Mouse (Mus musculus): ENCODE measurements at regions not wholly inside any gene's neighbourhood (a gene's known extent, or its start where the extent isn't known, plus 50 kb on each side); places are given as distances from the start of the nearest gene placed in this dataset.

DNA sequence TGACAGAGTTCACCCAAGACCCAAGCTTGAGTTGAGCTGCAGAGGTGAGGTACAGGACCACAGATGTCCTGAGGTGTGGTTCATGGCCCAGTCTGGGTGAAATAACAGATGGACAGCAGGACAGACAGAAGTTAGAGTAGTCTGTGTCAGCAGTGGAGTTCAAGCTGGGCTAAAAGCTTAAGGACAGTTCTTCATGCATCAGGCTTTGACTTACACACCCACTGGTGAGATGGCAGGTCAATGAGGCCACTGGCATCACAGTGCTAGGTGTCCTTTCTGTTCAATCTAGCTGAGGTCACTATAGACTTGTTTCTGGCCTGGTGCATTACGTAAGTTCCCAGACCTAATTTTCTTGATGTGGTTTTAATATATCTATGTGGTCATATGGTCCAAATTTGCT is 238.9 kb upstream of the Dab2 start:
- no peak overlapping the region for H3K27ac ChIP-seq (ENCODE audit: low read depth, low read length)
- H3K27me3 ChIP-seq (replicated peaks; ENCODE audit: control insufficient read depth, insufficient read depth, low read length) = no peaks in the 10 kb centered on the region
- DNase-seq (ENCODE audit: low spot score) (no peak), ATAC-seq (no peak)
- no peak overlapping the region for H3K9ac ChIP-seq (ENCODE audit: low read length)
- H3K9me3 ChIP-seq (replicated peaks; ENCODE audit: control insufficient read depth, low read length) = no peaks in the 10 kb centered on the region
- no peaks in the 10 kb centered on the region for H3K36me3 ChIP-seq (ENCODE audit: control insufficient read depth, insufficient read depth, low read length)
- no peaks in the 10 kb centered on the region for H3K4me1 ChIP-seq (ENCODE audit: control insufficient read depth, insufficient read depth, low read length)
- H3K4me2 ChIP-seq (ENCODE audit: low read length) = no peak overlapping the region
- H3K4me3 ChIP-seq (ENCODE audit: low read depth, low read length) = no peak overlapping the region
- WGBS = 97% methylated on average over 1 of the region's 1 CpGs

GRCm38 (mm10) chr15:6065100-6065499 is 234.5 kb upstream of the Dab2 start:
- no peaks in the 10 kb centered on the region for H3K27me3 ChIP-seq (replicated peaks; ENCODE audit: control insufficient read depth, insufficient read depth, low read length)
- no peak for DNase-seq (ENCODE audit: low spot score)
- WGBS = 93% methylated on average over 3 of the region's 3 CpGs
- H3K4me1 ChIP-seq (ENCODE audit: control insufficient read depth, insufficient read depth, low read length) = no peaks in the 10 kb centered on the region
- no peak overlapping the region for H3K27ac ChIP-seq (ENCODE audit: low read depth, low read length)
- no peak for ATAC-seq
- no peak overlapping the region for H3K4me3 ChIP-seq (ENCODE audit: low read depth, low read length)
- no peak overlapping the region for H3K9ac ChIP-seq (ENCODE audit: low read length)
- no peak overlapping the region for H3K4me2 ChIP-seq (ENCODE audit: low read length)
- H3K36me3 ChIP-seq (ENCODE audit: control insufficient read depth, insufficient read depth, low read length) = no peaks in the 10 kb centered on the region
- H3K9me3 ChIP-seq (replicated peaks; ENCODE audit: control insufficient read depth, low read length) = no peaks in the 10 kb centered on the region

- ATAC-seq (no peak), DNase-seq (ENCODE audit: low spot score) (no peak)
- Histone ChIP-seq H3K4me1 (ENCODE audit: control insufficient read depth, insufficient read depth, low read length) (no peaks in the 10 kb centered on the region), H3K4me2 (ENCODE audit: low read length) (no peak overlapping the region), H3K9ac (ENCODE audit: low read length) (no peak overlapping the region), H3K4me3 (ENCODE audit: low read depth, low read length) (no peak overlapping the region), H3K9me3 (replicated peaks; ENCODE audit: control insufficient read depth, low read length) (no peaks in the 10 kb centered on the region), H3K36me3 (ENCODE audit: control insufficient read depth, insufficient read depth, low read length) (no peaks in the 10 kb centered on the region), H3K27ac (ENCODE audit: low read depth, low read length) (no peak overlapping the region), H3K27me3 (replicated peaks; ENCODE audit: control insufficient read depth, insufficient read depth, low read length) (no peaks in the 10 kb centered on the region)
- WGBS = 87% methylated on average over 6 of the region's 6 CpGs
These were observed 232.2 kb upstream of the Dab2 start for GRCm38 (mm10) chr15:6067380-6067779.

GRCm38 (mm10) chr15:6068371-6068770 is 231.2 kb upstream of the Dab2 start:
- no peak overlapping the region for H3K27ac ChIP-seq (ENCODE audit: low read depth, low read length)
- no peak overlapping the region for H3K4me2 ChIP-seq (ENCODE audit: low read length)
- ATAC-seq (no peak), DNase-seq (ENCODE audit: low spot score) (no peak)
- no peaks in the 10 kb centered on the region for H3K9me3 ChIP-seq (replicated peaks; ENCODE audit: control insufficient read depth, low read length)
- H3K27me3 ChIP-seq (replicated peaks; ENCODE audit: control insufficient read depth, insufficient read depth, low read length) = no peaks in the 10 kb centered on the region
- H3K9ac ChIP-seq (ENCODE audit: low read length) = no peak overlapping the region
- 90% methylated on average over 8 of the region's 8 CpGs for WGBS
- no peak overlapping the region for H3K4me3 ChIP-seq (ENCODE audit: low read depth, low read length)
- H3K36me3 ChIP-seq (ENCODE audit: control insufficient read depth, insufficient read depth, low read length) = no peaks in the 10 kb centered on the region
- H3K4me1 ChIP-seq (ENCODE audit: control insufficient read depth, insufficient read depth, low read length) = no peaks in the 10 kb centered on the region

GRCm38 (mm10) chr15:6071873-6072272 is 227.7 kb upstream of the Dab2 start:
- Histone ChIP-seq H3K4me1 (ENCODE audit: control insufficient read depth, insufficient read depth, low read length) (no peaks in the 10 kb centered on the region), H3K27me3 (replicated peaks; ENCODE audit: control insufficient read depth, insufficient read depth, low read length) (no peaks in the 10 kb centered on the region), H3K27ac (ENCODE audit: low read depth, low read length) (no peak overlapping the region), H3K9ac (ENCODE audit: low read length) (no peak overlapping the region), H3K9me3 (replicated peaks; ENCODE audit: control insufficient read depth, low read length) (no peaks in the 10 kb centered on the region), H3K4me3 (ENCODE audit: low read depth, low read length) (no peak overlapping the region), H3K4me2 (ENCODE audit: low read length) (no peak overlapping the region), H3K36me3 (ENCODE audit: control insufficient read depth, insufficient read depth, low read length) (no peaks in the 10 kb centered on the region)
- ATAC-seq (no peak), DNase-seq (ENCODE audit: low spot score) (no peak)

GRCm38 (mm10) chr15:6072920-6073319 is 226.7 kb upstream of the Dab2 start:
- H3K9ac ChIP-seq (ENCODE audit: low read length) = no peak overlapping the region
- no peak for ATAC-seq
- no peaks in the 10 kb centered on the region for H3K4me1 ChIP-seq (ENCODE audit: control insufficient read depth, insufficient read depth, low read length)
- WGBS = 81% methylated on average over 3 of the region's 3 CpGs
- no peaks in the 10 kb centered on the region for H3K36me3 ChIP-seq (ENCODE audit: control insufficient read depth, insufficient read depth, low read length)
- H3K4me2 ChIP-seq (ENCODE audit: low read length) = no peak overlapping the region
- DNase-seq (ENCODE audit: low spot score) = no peak
- H3K4me3 ChIP-seq (ENCODE audit: low read depth, low read length) = no peak overlapping the region
- no peak overlapping the region for H3K27ac ChIP-seq (ENCODE audit: low read depth, low read length)
- no peaks in the 10 kb centered on the region for H3K27me3 ChIP-seq (replicated peaks; ENCODE audit: control insufficient read depth, insufficient read depth, low read length)
- H3K9me3 ChIP-seq (replicated peaks; ENCODE audit: control insufficient read depth, low read length) = no peaks in the 10 kb centered on the region

DNA sequence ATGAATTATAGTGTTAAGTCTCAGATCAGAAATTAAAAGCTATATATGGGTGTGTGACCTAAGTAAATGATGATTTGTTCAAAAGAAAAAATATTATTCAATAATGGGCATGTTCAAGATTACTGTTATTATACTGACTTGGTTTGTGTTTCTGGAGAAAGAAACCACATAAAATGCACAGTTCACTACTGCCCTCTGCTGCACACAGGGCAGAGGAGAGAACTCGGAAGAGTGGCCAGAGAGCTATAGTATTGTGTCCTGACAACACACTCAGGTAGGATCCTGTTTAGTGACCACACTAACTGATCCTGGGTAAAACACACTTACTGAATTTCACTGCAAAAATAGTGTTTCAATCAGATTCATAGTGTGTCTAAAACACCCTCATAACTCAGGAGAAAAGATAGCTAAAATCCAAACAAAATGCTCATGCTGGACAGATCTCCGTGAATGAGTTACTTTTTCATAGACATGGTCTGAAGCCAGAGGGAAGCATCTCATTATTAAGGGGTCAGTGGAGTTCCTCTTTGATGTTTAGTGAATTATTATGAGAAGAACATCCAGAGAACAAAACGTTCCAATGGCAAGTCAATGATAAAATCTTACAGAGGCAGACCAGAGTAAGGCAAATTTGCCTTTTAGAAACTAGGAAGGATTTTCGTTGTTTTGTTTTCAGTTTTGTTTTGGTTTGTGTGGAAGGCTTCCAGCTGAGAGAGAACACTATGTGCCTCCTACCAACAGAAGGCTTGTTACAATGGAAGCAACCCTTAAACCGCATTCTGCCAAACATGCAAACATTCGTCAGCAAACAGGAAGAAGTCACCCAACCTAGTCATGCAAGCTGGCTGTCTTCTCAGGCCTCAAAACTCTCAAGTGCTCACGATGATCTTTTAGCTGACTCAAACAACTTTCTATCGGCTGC is 218.6 kb upstream of the Dab2 start:
- peak; percentile 52 for DNase-seq (ENCODE audit: low spot score)
- H3K36me3 ChIP-seq (ENCODE audit: control insufficient read depth, insufficient read depth, low read length) = no peaks in the 10 kb centered on the region
- peak; percentile 61 for ATAC-seq
- H3K4me3 ChIP-seq (ENCODE audit: low read depth, low read length) = no peak overlapping the region
- H3K9ac ChIP-seq (ENCODE audit: low read length) = no peak overlapping the region
- no peaks in the 10 kb centered on the region for H3K27me3 ChIP-seq (replicated peaks; ENCODE audit: control insufficient read depth, insufficient read depth, low read length)
- WGBS = 50% methylated on average over 8 of the region's 8 CpGs
- no peak overlapping the region for H3K4me2 ChIP-seq (ENCODE audit: low read length)
- no peaks in the 10 kb centered on the region for H3K4me1 ChIP-seq (ENCODE audit: control insufficient read depth, insufficient read depth, low read length)
- H3K9me3 ChIP-seq (replicated peaks; ENCODE audit: control insufficient read depth, low read length) = no peaks in the 10 kb centered on the region
- H3K27ac ChIP-seq (ENCODE audit: low read depth, low read length) = no peak overlapping the region

GRCm38 (mm10) chr15:6087208-6087607 is 212.4 kb upstream of the Dab2 start:
- Histone ChIP-seq H3K27me3 (replicated peaks; ENCODE audit: control insufficient read depth, insufficient read depth, low read length) (no peaks in the 10 kb centered on the region), H3K9ac (ENCODE audit: low read length) (no peak overlapping the region), H3K4me3 (ENCODE audit: low read depth, low read length) (no peak overlapping the region), H3K9me3 (replicated peaks; ENCODE audit: control insufficient read depth, low read length) (no peaks in the 10 kb centered on the region), H3K4me2 (ENCODE audit: low read length) (no peak overlapping the region), H3K27ac (ENCODE audit: low read depth, low read length) (no peak overlapping the region), H3K36me3 (ENCODE audit: control insufficient read depth, insufficient read depth, low read length) (no peaks in the 10 kb centered on the region), H3K4me1 (ENCODE audit: control insufficient read depth, insufficient read depth, low read length) (no peaks in the 10 kb centered on the region)
- ATAC-seq (no peak), DNase-seq (ENCODE audit: low spot score) (no peak)
- WGBS = 82% methylated on average over 3 of the region's 3 CpGs

DNA sequence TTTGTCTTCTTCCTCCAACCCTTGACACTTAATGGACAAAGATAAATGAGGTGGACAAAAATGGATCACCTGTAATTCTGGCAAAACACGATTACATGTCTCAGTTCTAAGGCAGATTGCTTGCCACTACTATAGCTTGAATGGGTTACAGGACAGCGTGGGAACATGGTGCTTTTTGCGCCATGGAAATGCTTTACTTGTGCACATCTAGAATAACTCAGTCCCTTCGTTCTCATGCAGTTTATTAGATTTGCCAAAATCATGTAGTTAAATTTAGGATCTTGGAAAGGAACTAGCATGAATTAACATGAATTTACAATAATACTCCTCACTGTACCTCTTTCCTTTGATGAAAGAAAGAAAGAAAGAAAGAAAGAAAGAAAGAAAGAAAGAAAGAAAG is 211.1 kb upstream of the Dab2 start:
- Histone ChIP-seq H3K36me3 (ENCODE audit: control insufficient read depth, insufficient read depth, low read length) (no peaks in the 10 kb centered on the region), H3K4me2 (ENCODE audit: low read length) (no peak overlapping the region), H3K4me1 (ENCODE audit: control insufficient read depth, insufficient read depth, low read length) (no peaks in the 10 kb centered on the region), H3K9me3 (replicated peaks; ENCODE audit: control insufficient read depth, low read length) (no peaks in the 10 kb centered on the region), H3K27me3 (replicated peaks; ENCODE audit: control insufficient read depth, insufficient read depth, low read length) (no peaks in the 10 kb centered on the region), H3K27ac (ENCODE audit: low read depth, low read length) (no peak overlapping the region), H3K9ac (ENCODE audit: low read length) (no peak overlapping the region), H3K4me3 (ENCODE audit: low read depth, low read length) (no peak overlapping the region)
- no peak for ATAC-seq
- 90% methylated on average over 4 of the region's 4 CpGs for WGBS
- DNase-seq (ENCODE audit: low spot score) = no peak

All from forebrain, embryonic 14.5 days (tissue).